Mouse (Mus musculus): ENCODE data around the gene Alox8. TPM values are rescaled to one million over a fixed set of nuclear protein-coding genes. Genes with fewer than 3 reads are reported as not detected.

The Alox8 gene
- total and polyA plus RNA-seq, 2 experiments from 2014 or later: 0.54 to 1.2 TPM

DNA sequence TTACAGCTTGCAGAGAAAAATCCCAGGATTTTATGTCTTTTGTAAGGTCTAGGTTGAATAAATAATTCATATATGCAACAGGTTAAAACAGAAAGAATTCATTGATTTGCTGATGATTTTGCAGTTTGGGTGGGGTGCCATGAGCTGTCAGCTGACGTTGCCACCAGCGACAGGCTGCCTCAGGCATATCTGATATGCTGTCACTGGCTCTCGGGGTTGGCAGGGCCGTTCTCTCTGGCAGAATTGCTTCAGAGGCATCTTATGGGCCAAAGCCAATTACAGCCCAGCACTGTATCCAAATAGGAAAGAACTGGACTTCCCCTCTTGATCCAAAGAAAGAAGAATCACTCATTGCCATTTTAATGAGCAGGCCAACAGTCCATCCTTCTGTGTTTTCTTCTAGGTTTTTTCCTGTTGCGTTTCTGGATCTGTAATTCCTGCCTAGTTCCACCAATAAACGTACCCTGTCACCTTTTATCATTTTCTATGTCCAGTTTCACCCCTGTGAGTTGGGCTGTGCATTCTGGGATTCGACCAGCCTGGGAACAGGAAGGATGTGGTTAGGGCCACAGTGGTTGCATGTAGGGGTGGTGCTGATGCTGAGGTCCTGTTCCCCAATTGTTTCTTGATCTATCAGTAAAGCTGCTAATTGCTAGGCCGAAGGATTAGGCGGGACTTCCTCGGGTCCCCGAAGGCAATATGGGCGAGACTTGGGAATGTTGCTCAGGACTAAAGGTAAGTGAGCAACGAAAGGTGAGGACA is 5.0 kb upstream of the Alox8 start:
- H3K4me1 ChIP-seq (ENCODE audit: insufficient read depth): no peaks in the 10 kb centered on the region
- ATAC-seq: no peak; the same call in 1 of the 2 replicates
- no peak overlapping the region for H3K4me3 ChIP-seq (ENCODE audit: low read depth, low read length)
- no peaks in the 10 kb centered on the region for H3K36me3 ChIP-seq (ENCODE audit: insufficient read depth)
- WGBS: 76% methylated on average over 13 of the region's 13 CpGs
- no peak for TF ChIP-seq CTCF (IDR thresholded peaks at IDR 0.05; ENCODE audit: low read depth)
- H3K27me3 ChIP-seq (ENCODE audit: insufficient read depth, low read length): peaks cover 4% of the 10 kb centered on the region; the same call in 1 of the 2 replicates
- no peak overlapping the region for H3K4me2 ChIP-seq (ENCODE audit: low read depth)
- no peaks in the 10 kb centered on the region for H3K9me3 ChIP-seq (ENCODE audit: low read length)
- no peak overlapping the region for H3K27ac ChIP-seq (ENCODE audit: low read depth, low read length)
- DNase-seq: no peak
- H3K9ac ChIP-seq: no peak overlapping the region

DNA sequence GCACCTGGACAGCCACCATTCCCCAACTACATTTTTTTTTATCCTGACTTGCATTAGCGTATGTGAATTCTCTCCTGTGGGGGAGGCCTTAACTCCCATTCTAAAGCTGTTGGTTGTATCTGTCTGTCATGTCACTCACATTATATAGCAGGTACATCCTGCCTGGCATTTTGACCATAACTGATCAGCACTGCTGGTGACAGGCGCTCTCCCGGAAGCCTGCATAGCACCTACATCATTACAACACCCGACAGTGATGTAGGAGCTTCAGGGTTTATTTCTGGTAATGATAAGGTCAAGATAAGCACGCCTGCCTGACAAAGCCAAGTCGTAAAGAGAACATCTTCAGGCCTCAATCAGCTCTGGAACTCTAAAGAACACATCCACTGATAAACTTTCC is 2.6 kb upstream of the Alox8 start:
- peaks cover 13% of the 10 kb centered on the region; the same call in 1 of the 2 replicates for H3K27me3 ChIP-seq (ENCODE audit: insufficient read depth, low read length)
- 0 out of 2 replicates have a peak, but pooled peaks cover 8% of the 10 kb centered on the region for H3K4me1 ChIP-seq (ENCODE audit: insufficient read depth)
- DNase-seq: no peak
- no peak for TF ChIP-seq CTCF (IDR thresholded peaks at IDR 0.05; ENCODE audit: low read depth)
- ATAC-seq: no peak
- WGBS: 77% methylated on average over 6 of the region's 6 CpGs
- H3K4me2 ChIP-seq (ENCODE audit: low read depth): no peak overlapping the region
- no peak overlapping the region for H3K27ac ChIP-seq (ENCODE audit: low read depth, low read length)
- H3K4me3 ChIP-seq (ENCODE audit: low read depth, low read length): no peak overlapping the region
- H3K9ac ChIP-seq: no peak overlapping the region
- H3K36me3 ChIP-seq (ENCODE audit: insufficient read depth): no peaks in the 10 kb centered on the region
- H3K9me3 ChIP-seq (ENCODE audit: low read length): no peaks in the 10 kb centered on the region

DNA sequence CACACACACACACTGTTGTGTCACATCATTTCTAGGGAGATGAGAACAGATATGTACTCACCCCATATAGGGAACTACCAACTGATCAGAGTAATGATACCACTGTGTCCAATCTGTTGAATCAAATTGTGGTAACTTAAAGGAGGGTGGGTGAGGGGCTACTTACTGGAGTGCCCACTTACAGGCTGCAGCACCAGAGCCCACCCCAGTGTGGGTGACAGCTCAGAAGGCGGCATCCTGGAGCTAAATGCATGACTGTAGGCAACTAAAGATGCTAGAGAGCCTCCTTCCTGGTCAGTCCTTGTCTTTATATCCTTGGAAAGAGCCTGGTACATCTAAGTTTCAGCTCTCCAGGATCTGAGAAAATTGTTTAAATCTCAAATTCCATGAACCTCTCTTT is 1.6 kb upstream of the Alox8 start:
- H3K27ac ChIP-seq (ENCODE audit: low read depth, low read length): no peak overlapping the region
- ATAC-seq (no peak), DNase-seq (no peak)
- no peaks in the 10 kb centered on the region for H3K9me3 ChIP-seq (ENCODE audit: low read length)
- 80% methylated on average over 1 of the region's 1 CpGs for WGBS
- H3K4me2 ChIP-seq (ENCODE audit: low read depth): no peak overlapping the region
- 0 out of 2 replicates have a peak, but pooled peaks cover 8% of the 10 kb centered on the region for H3K4me1 ChIP-seq (ENCODE audit: insufficient read depth)
- H3K9ac ChIP-seq: no peak overlapping the region
- H3K4me3 ChIP-seq (ENCODE audit: low read depth, low read length): no peak overlapping the region
- H3K27me3 ChIP-seq (ENCODE audit: insufficient read depth, low read length): peaks cover 13% of the 10 kb centered on the region; the same call in 1 of the 2 replicates
- TF ChIP-seq CTCF (IDR thresholded peaks at IDR 0.05; ENCODE audit: low read depth): no peak
- H3K36me3 ChIP-seq (ENCODE audit: insufficient read depth): no peaks in the 10 kb centered on the region

DNA sequence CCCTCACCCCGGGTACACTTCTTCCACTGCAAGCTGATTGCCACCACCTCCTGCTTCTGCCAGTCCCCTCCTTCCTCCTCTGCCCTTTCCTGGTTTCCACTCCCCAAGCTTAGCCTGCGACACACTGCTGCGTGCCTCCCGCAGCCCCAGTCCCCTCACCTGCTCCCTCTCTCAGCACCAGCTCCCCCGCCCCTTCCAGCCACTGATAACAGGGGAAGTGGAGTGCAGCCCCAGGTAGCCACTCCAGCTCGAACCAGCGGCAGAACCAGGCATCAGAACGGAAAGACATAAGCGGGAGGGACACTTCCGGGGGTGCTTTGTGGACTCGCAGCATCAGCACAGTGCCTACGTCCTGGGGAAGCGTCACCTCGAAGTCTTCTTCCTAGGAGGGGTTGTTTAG is 449 bp downstream of the Alox8 start:
- H3K27ac ChIP-seq (ENCODE audit: low read depth, low read length): no peak overlapping the region
- peaks cover 13% of the 10 kb centered on the region; the same call in 1 of the 2 replicates for H3K27me3 ChIP-seq (ENCODE audit: insufficient read depth, low read length)
- DNase-seq (no peak), ATAC-seq (no peak)
- peak overlapping the region; percentile 47 for H3K4me2 ChIP-seq (ENCODE audit: low read depth)
- WGBS: 2% methylated on average over 14 of the region's 14 CpGs
- 0 out of 2 replicates have a peak, but pooled peaks cover 8% of the 10 kb centered on the region for H3K4me1 ChIP-seq (ENCODE audit: insufficient read depth)
- TF ChIP-seq CTCF (IDR thresholded peaks at IDR 0.05; ENCODE audit: low read depth): no peak
- H3K9me3 ChIP-seq (ENCODE audit: low read length): no peaks in the 10 kb centered on the region
- H3K4me3 ChIP-seq (ENCODE audit: low read depth, low read length): peak overlapping the region; percentile 27
- no peaks in the 10 kb centered on the region for H3K36me3 ChIP-seq (ENCODE audit: insufficient read depth)
- peak overlapping the region; percentile 31; the same call in 1 of the 2 replicates for H3K9ac ChIP-seq

DNA sequence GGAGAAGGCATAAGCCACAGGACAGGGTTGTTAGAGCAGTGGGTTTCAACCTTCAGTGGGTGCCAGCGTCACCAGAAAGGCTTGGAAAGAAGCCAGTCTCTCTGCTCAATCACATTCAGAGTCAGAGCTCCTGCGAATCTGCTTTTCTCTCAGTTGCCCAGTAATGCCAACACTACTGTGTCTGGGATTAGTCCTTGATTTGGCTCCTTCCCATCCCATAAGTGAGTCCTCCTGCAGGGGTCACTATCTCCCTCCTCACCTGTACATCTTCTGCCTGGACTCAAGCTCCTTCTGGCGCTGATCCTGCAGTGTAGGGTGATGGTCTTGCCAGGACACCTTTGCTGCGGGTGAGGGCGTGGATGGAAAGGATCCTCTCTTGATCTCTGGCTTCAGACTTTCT is 877 bp downstream of the Alox8 start:
- no peaks in the 10 kb centered on the region for H3K9me3 ChIP-seq (ENCODE audit: low read length)
- TF ChIP-seq CTCF (IDR thresholded peaks at IDR 0.05; ENCODE audit: low read depth): peak; percentile 47
- H3K36me3 ChIP-seq (ENCODE audit: insufficient read depth): no peaks in the 10 kb centered on the region
- WGBS: 4% methylated on average over 5 of the region's 5 CpGs
- DNase-seq (peak; percentile 19), ATAC-seq (no peak)
- peak overlapping the region; percentile 31; the same call in 1 of the 2 replicates for H3K9ac ChIP-seq
- 0 out of 2 replicates have a peak, but pooled peaks cover 8% of the 10 kb centered on the region for H3K4me1 ChIP-seq (ENCODE audit: insufficient read depth)
- peaks cover 13% of the 10 kb centered on the region; the same call in 1 of the 2 replicates for H3K27me3 ChIP-seq (ENCODE audit: insufficient read depth, low read length)
- H3K27ac ChIP-seq (ENCODE audit: low read depth, low read length): no peak overlapping the region
- peak overlapping the region; percentile 47 for H3K4me2 ChIP-seq (ENCODE audit: low read depth)
- H3K4me3 ChIP-seq (ENCODE audit: low read depth, low read length): peak overlapping the region; percentile 27

DNA sequence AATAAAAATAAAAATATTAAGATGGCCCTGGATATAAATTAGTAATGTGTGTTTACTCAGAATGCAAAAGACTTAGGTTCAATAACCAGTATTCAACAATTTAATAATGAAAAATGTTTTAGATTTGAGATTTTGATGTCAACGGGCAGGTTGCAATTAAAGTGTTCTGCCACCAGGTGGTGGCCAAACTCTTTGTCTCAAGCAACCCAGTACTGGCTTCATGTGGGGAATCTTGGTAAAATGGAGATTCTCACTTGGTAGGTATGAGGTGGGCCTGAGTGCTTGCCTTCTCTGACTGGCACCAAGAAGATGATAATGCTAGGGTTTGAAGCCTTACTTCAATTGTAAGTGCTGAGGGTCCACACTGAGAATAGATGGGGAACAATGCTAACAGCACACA is 4.8 kb downstream of the Alox8 start:
- WGBS: 0% methylated on average over 1 of the region's 1 CpGs
- TF ChIP-seq CTCF (IDR thresholded peaks at IDR 0.05; ENCODE audit: low read depth): peak; percentile 90
- no peaks in the 10 kb centered on the region for H3K36me3 ChIP-seq (ENCODE audit: insufficient read depth)
- 0 out of 2 replicates have a peak, but pooled peaks cover 8% of the 10 kb centered on the region for H3K4me1 ChIP-seq (ENCODE audit: insufficient read depth)
- H3K9me3 ChIP-seq (ENCODE audit: low read length): no peaks in the 10 kb centered on the region
- no peak overlapping the region for H3K4me3 ChIP-seq (ENCODE audit: low read depth, low read length)
- no peak overlapping the region for H3K4me2 ChIP-seq (ENCODE audit: low read depth)
- H3K9ac ChIP-seq: no peak overlapping the region
- no peak overlapping the region for H3K27ac ChIP-seq (ENCODE audit: low read depth, low read length)
- peak; percentile 66; the same call in 1 of the 2 replicates for ATAC-seq
- peaks cover 11% of the 10 kb centered on the region; the same call in 1 of the 2 replicates for H3K27me3 ChIP-seq (ENCODE audit: insufficient read depth, low read length)
- DNase-seq: peak; percentile 79

DNA sequence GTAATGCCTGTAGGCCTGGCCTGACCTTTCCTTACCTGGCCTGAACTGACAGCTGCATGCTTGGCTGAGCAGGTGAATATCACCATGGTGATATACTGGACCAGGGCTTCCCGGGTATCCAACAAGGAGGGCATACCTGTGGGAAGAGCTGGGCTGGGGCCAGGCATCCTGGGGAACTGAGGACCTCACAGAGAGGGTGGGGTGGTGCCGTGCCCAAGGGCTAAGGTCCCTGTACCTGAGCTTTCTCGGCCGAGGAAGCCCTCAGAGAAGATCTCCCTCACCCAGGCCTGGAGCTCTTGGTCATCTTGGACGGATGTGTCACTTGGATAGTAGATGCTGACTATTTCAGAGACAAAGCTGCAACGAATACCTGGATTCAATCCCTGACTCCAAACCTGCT is 11.7 kb downstream of the Alox8 start:
- no peak for TF ChIP-seq CTCF (IDR thresholded peaks at IDR 0.05; ENCODE audit: low read depth)
- H3K4me1 ChIP-seq (ENCODE audit: insufficient read depth): no peaks in the 10 kb centered on the region
- no peaks in the 10 kb centered on the region for H3K27me3 ChIP-seq (ENCODE audit: insufficient read depth, low read length)
- DNase-seq: no peak
- H3K4me3 ChIP-seq (ENCODE audit: low read depth, low read length): no peak overlapping the region
- no peak for ATAC-seq
- 87% methylated on average over 6 of the region's 6 CpGs for WGBS
- H3K4me2 ChIP-seq (ENCODE audit: low read depth): no peak overlapping the region
- no peak overlapping the region for H3K27ac ChIP-seq (ENCODE audit: low read depth, low read length)
- H3K9ac ChIP-seq: no peak overlapping the region
- H3K36me3 ChIP-seq (ENCODE audit: insufficient read depth): no peaks in the 10 kb centered on the region
- no peaks in the 10 kb centered on the region for H3K9me3 ChIP-seq (ENCODE audit: low read length)

Data from forebrain, postnatal 0 days (tissue).